Mouse (Mus musculus) inflammation-experienced regulatory T-cells, adult 6 months (primary cell): Measurements from ENCODE around the gene Dock4. TPM values are rescaled to one million over a fixed set of nuclear protein-coding genes. Genes with fewer than 3 reads are reported as not detected.

Source experiments
- ATAC-seq: one replicate; pipeline ENCODE4 v1.8.0; 2017
- polyA plus RNA-seq, 3 experiments: library from polyadenylated mRNA; unstranded; fragments of 100-300 nt; shearing (Covaris generic); gene quantifications; one replicate each; pipeline ENCODE4 v1.2.1; 2017

The Dock4 gene
- polyA plus RNA-seq, 3 experiments from 2014 or later: 0.79 to 1.2 (median 0.80) TPM

DNA sequence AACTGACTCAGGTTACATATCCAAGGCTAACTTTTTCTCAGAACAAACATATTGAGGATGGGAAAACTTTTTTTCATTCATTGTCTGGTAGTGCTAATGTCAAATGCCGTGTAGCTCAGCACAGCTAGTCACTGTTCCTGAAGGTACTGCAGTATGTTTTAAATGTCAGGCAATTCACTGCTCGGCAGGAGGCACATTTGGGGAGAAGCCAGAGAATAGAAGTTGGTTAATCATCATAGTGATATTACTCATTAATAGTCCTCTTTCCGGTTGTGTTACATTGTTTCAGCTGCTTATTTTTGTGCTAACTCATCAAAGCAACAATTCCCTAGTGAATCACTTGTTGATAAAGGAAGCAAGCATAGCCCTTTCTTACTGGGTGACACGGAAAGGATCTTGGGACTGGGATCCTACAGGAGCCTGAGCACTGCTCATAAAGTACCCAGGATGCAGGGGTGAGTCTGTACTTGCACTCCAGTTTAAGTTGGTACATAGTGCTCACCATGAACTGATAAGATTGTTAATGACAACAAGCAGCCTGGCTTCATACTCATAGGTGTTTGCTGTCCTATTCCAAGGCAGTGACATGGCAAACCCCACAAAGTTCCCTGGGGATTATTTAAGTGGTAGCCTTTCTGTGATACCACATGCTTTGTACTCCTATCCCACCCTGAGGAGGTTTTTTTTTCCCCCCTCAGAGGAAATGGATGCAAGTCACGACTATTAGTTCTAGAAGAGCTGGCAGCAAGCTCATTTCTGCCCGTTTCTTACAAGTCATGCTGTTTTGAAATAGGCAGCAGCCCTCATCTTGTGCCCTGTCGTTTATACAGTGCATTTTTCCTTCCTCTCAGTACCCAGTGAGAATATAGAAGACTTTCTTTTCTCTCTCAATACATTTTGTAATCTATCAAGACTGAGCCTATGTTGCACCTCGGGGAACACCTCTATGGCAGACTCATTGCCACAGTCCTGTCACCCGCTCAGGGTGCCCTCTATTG, 123.5 kb downstream of the Dock4 start:
- no peak for ATAC-seq

DNA sequence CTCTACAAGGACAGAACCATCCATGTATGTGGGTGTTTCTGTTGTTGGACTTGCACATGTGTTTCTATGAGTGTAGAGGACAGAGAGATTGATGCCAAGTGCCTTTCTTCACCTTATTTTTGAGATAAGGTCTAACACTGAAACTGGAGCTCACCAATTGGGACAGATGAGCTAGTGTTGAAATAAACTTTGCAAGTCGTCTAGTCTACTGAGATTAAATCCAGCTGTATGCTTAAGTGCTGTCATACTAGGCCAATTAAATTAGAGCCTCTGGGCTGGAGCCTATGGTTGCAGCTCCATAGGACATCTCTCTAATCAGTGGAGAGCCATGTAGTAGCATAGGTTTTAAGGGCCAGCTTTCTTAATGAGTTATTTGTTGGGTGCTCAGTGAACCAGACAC, 124.5 kb downstream of the Dock4 start:
- no peak for ATAC-seq

DNA sequence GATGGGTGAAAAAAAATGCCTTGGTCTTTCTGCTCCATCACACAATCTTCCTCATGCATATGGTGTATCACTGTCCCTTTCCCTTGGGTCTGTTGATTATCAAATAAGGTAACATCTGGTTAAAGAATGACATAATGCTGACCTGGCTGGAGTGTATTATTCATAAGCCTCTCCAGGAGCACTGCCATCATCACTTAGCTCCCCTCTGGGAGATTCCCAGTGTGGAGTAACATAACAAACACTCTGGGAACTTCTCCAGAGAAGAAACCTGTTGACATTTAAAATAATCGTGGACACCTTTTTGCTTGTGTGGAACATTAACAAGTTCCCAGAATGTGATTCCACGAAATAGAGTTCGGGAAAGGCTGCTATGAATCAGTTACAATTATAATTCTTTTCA, 128.3 kb downstream of the Dock4 start:
- ATAC-seq: no peak

DNA sequence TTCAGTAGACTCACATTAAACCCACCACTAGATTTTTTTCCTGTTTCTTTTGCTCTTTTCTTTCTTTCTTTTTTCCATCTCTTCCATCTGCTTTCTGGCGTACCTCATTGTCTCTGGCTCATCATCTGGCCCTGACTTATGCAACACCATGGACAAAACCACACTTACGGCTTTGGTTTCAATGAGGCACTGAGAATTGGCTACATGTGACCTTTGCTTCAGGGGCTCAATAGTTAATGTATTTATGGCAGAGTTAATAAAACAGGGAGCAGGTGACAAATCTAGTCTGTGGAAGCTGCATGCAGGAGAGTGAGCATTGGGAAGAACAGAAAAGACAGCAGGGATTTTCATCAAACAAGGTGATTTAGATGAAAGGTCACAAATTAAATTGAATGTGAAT, 131.0 kb downstream of the Dock4 start:
- ATAC-seq: no peak

DNA sequence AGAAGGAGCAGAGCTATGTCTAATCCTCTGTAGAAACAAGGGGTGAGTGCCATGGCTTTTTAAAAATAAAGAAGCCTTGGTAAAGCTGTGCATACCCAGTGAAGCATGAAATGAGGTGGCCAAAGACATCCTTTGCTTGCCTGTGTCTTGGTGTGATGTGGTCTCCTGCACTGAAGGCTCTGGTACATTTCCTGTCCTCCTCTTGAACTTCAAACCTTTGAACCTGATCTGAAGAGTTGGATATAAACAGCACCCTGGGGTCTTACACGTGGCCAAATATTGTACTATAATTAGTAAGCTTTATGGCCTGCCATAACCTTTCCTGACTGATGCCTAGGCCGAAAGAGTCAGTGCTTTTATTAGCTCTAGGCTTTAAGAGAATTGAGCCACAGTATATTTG, 134.6 kb downstream of the Dock4 start:
- ATAC-seq: no peak

DNA sequence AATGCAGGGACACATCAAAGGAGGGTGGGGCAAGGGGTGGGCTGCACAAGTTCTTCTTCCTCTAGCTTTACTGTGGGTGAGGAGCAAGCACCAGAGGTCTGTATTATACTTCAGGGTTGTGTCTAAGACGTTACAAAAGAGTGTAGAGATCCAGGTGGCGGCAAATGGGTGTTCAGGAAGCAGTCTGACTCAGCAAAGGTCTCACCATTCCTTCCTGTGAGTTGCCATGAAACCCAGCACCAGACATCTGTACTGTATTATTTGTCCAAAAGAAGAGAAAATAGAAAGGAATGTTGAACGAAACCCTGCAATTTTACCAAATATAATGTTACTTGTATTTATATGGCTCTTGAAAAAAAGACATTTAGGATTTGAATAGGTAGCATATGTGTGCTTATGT, 135.3 kb downstream of the Dock4 start:
- no peak for ATAC-seq

- no peak for ATAC-seq
Measured at GRCm38 (mm10) chr12:40582059-40582458, 136.3 kb downstream of the Dock4 start.

DNA sequence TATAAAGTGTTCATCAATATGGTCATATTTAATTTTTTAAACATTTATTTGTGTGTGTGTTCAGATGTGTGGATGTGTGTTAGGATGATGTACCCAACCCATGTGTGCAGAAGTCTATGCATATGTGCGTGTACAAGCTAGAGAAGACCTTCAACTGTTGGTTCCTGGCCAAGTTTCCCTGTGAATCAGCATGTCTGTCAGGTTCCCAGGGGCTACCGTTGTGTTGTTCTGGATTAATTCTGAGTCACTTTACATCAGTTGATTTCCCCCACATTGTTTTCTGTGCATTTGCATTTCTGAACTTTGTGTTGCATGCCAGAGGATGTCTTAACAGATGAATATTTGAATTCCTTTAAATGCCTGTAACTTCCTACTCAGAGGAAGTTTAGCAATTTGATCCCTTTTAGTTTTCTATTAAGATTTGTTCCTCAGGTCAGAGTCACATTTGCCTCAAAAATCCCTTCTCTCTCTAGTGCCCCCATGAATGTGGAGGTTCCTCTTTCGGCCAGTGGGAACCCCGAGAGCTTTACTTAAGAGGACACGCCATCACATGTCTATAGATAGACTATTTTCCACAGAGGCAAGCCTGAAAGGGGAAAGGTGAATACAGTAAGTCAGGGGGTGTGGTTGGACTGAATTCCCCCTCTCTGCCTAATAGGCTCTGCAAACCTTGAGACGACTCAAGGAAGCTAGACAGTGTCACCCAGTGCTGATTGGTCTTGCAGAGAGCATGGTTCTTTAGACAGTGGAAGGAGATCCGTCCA, 139.0 kb downstream of the Dock4 start:
- ATAC-seq: no peak

GRCm38 (mm10) chr12:40585456-40586141, 139.8 kb downstream of the Dock4 start:
- no peak for ATAC-seq

DNA sequence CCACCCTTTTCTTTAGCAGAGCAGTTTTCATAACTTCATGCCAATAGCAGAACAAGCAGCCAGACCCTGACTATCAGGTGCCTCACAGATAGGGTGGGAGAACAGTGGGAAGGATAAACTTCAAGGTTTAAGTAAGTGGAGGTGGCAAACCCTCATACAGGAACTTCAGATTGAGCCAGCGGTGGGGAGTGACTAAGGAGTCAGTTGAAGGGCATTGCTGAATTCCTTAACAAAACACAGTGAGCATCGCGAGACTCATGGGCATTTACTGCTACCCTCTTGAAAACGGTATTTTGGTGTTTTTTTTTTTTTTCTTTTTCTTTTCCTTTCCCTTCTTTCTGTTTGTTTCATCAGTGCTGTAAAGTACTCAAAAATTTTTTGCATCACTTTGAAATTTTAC, 148.4 kb downstream of the Dock4 start:
- ATAC-seq: no peak

DNA sequence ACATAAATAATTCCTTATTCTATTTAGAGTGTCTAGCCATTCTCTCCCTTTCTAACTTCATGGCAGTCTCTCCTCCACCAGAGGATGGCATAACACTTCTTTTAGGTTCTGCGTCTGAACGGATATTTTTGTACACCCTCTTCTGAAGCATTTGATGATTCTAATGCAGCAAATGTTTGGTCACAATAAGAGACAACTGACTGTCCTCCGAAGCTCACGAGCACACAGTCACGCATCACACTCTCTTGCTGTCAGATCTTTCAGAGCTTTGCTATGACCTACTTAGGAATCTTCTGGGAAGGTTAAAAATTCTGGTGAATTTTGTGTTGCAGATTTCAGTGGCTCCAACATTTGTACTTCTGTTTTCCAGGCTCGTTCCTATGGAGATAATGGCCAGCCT, 149.7 kb downstream of the Dock4 start:
- ATAC-seq: no peak

DNA sequence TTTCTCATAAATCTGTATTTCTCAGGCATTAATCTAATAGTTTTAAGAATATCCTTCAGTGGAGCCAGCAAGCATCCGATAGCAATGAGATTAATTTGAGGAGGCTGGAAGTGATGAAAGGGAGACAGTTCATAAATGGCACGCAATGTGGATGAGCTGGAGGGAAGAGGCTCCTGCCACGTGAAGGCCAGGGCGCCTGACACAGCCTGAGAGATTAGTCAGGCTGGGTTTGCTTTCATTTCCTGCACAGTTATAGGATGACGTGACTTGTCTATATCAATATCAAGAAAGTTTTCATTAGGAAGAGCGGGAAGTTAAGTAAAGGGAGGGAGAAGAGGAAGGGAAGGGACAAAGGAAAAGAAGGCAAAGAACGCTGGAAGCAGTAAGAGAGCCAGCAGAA, 150.3 kb downstream of the Dock4 start:
- no peak for ATAC-seq

DNA sequence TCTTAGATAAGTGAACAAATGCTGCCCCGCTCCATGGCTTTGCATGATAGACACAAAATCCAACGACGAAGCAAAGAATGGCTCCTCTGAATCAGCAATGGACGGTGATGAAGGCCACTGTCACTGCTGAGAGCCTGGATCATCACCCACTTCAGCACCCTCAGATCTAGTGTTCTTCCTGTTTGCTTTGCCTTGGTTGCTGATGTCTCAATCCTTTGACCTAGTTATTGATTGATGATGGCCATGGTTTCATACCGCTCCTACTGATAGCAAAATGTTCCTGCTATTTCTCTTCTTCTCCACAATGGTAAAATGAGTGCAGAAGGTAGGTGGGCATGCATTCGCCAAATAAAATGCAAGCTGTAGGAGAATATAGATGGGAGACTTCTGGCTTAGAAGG, 150.7 kb downstream of the Dock4 start:
- ATAC-seq: no peak

DNA sequence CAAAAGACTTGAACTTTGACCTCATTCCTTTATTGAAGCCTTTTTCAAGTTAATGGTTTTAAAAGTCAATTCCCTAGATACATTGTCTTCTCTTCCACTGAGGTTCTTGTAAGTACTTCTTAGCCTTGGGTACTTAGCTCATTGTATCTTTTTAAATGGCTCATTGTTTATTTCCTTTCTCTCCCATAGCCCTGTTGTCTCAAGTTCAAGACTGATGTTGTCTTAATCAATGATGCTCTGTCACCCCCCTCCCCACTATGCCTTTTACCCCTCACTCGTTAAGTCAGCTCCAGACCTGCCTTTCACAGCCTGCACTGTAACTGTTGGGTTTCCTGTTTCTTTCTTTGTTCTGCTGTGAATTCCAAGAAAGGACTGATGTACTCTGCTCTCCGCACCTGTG, 154.2 kb downstream of the Dock4 start:
- no peak for ATAC-seq

- no peak for ATAC-seq
Measured at GRCm38 (mm10) chr12:40605565-40605964, 159.8 kb downstream of the Dock4 start.

DNA sequence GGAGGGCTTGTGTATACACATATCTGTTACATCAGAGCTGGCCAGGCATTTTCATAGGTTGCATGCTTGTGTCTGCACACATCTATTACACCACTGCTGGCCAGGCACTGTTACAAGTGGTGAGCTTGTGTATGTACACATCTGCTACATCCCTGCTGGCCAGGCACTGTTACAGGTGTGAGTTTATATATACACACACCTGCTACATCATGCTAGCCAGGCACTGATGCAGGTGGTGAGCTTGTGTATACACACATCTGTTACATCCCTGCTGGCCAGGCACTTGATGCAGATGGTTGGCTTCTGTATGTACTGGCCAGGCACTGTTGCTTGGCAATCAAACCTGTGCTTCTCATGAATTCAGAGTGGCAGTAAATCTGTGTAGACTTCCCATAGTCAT, 177.2 kb downstream of the Dock4 start:
- no peak for ATAC-seq

DNA sequence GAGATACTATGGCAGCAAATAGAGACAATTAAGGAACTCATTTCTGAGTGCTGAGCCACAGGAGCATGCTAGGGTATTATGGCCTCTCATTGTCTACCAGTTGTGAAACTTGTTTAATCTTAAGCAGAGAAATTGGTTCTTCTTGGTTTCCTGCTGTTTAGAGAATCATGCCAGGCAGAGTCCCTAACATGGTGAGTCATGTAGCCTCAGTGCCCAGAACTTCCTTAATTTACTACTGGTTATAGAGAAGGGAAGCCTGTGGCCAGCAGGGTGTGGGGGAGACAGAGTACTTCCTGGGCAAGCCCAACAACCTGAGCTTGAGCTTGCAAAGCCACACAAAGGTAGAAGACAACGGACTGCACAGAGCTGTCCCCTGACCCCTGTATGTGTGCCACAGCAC, 180.8 kb downstream of the Dock4 start:
- ATAC-seq: no peak

DNA sequence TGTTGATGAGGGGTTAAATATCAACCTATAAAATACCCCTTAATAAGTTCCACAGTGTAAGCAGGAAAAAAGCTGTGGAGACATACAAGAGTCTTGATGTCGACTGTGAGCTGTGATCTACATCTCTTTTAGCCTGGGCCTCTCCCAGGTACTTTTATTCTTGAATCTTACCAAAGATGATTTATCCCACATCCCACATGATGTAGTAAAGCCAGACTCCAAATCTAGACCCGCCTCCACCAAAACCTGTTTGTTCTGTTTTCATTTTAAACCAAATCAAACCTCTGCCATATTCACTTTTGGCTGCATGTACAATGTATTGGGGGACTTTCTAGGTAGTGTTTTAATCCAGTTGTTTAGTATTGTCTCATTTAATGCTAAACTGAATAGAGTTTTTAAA, 187.5 kb downstream of the Dock4 start:
- ATAC-seq: no peak

DNA sequence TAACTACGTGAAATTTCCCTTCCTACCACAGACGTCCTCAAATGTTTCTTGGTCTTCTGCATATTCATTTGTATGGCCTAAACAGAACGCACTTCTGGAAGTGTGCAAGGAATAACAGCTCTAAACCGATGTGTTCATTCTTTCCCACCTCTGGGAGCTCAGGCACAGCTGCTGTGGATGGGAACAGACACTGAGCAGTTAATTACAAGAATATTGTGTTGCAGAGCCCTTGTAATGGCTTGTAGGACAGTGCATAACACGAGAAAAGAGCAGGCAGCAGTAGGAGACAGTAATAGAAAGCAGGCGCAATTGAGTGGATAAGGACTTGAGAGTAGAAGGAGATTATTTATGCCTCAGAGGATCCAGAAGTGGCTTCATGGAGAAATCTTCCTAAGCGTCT, 188.4 kb downstream of the Dock4 start:
- no peak for ATAC-seq

- no peak for ATAC-seq
Measured at GRCm38 (mm10) chr12:40635991-40636390, 190.2 kb downstream of the Dock4 start.

GRCm38 (mm10) chr12:40637427-40637826, 191.7 kb downstream of the Dock4 start:
- ATAC-seq: no peak

GRCm38 (mm10) chr12:40645869-40646268, 200.1 kb downstream of the Dock4 start:
- ATAC-seq: no peak

DNA sequence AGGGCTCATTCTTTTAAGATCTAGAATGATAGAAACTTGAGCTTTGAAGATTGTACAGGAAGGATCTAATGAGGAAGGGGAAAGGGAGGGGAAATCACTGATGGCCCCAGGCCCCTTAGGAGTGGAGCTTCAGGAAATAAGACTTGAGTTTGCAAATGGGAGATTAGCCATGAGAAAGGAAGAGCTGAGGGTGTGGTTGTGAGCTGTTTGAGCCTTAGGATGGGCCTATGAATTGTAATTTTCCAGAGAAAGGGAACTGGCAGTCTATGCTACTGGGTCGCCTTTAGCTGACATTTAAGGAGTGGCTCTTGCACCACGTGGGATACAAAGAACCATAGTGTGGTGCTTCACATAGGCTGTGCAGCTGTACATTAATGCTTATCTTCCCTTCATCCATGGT, 208.6 kb downstream of the Dock4 start:
- no peak for ATAC-seq
